ENCODE assay signal across 8 mouse cellular contexts in genomic region chr8:80482822-80483774, GRCm38 (mm10). TPM values are rescaled to one million over a fixed set of nuclear protein-coding genes. Genes with fewer than 3 reads are reported as not detected.
DNase-seq lines count a peak whose midpoint lies in the region; ATAC-seq and TF ChIP-seq lines count a peak whose summit lies in the region.

No protein-coding gene starts in this region.

- H3K4me2 ChIP-seq in hindbrain, postnatal 0 days (ENCODE audit: low read depth, low read length) = peak overlapping the region; percentile 51
- H3K4me2 ChIP-seq in lung, embryonic 16.5 days (ENCODE audit: low read depth, low read length) = peak overlapping the region; percentile 57
- peak overlapping the region; percentile 53 for H3K4me2 ChIP-seq in stomach, embryonic 16.5 days (ENCODE audit: low read depth, low read length)

- peak; percentile 33 for DNase-seq in kidney, adult 2 months
- DNase-seq in kidney, adult 11 months = no peak
- DNase-seq in ES-E14 (ENCODE audit: low read depth, low spot score) = no peak
- DNase-seq in hindbrain, postnatal 0 days (ENCODE audit: low spot score) = peak; percentile 75
- no peak for DNase-seq in gastrocnemius, postnatal 14 days

- 22% methylated on average over 16 of the region's 16 CpGs for WGBS in kidney, adult 2 months
- 31% methylated on average over 16 of the region's 16 CpGs for WGBS in hindbrain, postnatal 0 days
- 19% methylated on average over 16 of the region's 16 CpGs for WGBS in lung, embryonic 16.5 days
- WGBS in stomach, embryonic 16.5 days = 27% methylated on average over 16 of the region's 16 CpGs

- TF ChIP-seq POLR2A in kidney, adult 2 months (IDR thresholded peaks at IDR 0.05; ENCODE audit: low read depth, low read length) = no peak

- no peak overlapping the region for H3K4me3 ChIP-seq in kidney, adult 2 months (ENCODE audit: insufficient read depth, low read depth, low read length)
- H3K4me3 ChIP-seq in ES-E14 (ENCODE audit: insufficient read depth in 1 of 2, low read depth in 1 of 2, low read length in 2 of 2, poor library complexity in 1 of 2, severe bottlenecking in 1 of 2) = no peak overlapping the region
- peak overlapping the region; percentile 16; the same call in 1 of the 2 replicates for H3K4me3 ChIP-seq in brown adipose tissue, adult 24 weeks (ENCODE audit: insufficient read depth, low read depth, low read length)
- no peak overlapping the region; the same call in 1 of the 2 replicates for H3K4me3 ChIP-seq in hindbrain, postnatal 0 days (ENCODE audit: low read length)
- peak overlapping the region; percentile 37 for H3K4me3 ChIP-seq in lung, embryonic 16.5 days (ENCODE audit: low read length)
- H3K4me3 ChIP-seq in stomach, embryonic 16.5 days (replicated peaks; ENCODE audit: low read length) = peak overlapping the region; percentile 31

- no peak overlapping the region for H3K9ac ChIP-seq in ES-E14 (ENCODE audit: insufficient read depth, low read depth, low read length, poor library complexity, severe bottlenecking)
- H3K9ac ChIP-seq in hindbrain, postnatal 0 days (replicated peaks; ENCODE audit: low read length) = no peak overlapping the region
- 0 out of 2 replicates have a peak overlapping the region, but pooled peaks have one; percentile 33 for H3K9ac ChIP-seq in lung, embryonic 16.5 days (ENCODE audit: low read length)
- H3K9ac ChIP-seq in stomach, embryonic 16.5 days (ENCODE audit: low read length) = peak overlapping the region; percentile 39; the same call in 1 of the 2 replicates

- no peaks in the 10 kb centered on the region for H3K9me3 ChIP-seq in ES-E14 (ENCODE audit: control insufficient read depth, insufficient read depth, low read depth, low read length)
- no peaks in the 10 kb centered on the region for H3K9me3 ChIP-seq in hindbrain, postnatal 0 days (ENCODE audit: low read length)
- H3K9me3 ChIP-seq in lung, embryonic 16.5 days (ENCODE audit: control insufficient read depth, low read length) = no peaks in the 10 kb centered on the region
- H3K9me3 ChIP-seq in stomach, embryonic 16.5 days (replicated peaks; ENCODE audit: control insufficient read depth, low read length) = no peaks in the 10 kb centered on the region

- intact Hi-C loops in gastrocnemius, postnatal 14 days (cut with DNase I; ENCODE audit: low total_unique reads) = loop anchor here (5.0 kb wide), 1 partner anchor 751 kb away; no protein-coding TSS in a partner anchor

- in situ Hi-C loops in ES-E14 (cut with MboI; ENCODE audit: low sequenced_read_pairs in 2 of 2, unreplicated experiment in 2 of 2) = loop anchor here (5.0 to 10.0 kb wide), 2 partner anchors 746 to 748 kb away; no protein-coding TSS in a partner anchor

- ATAC-seq in hindbrain, postnatal 0 days = peak; percentile 53; the same call in 1 of the 2 replicates
- peak; percentile 49; the same call in 1 of the 2 replicates for ATAC-seq in lung, embryonic 16.5 days (ENCODE audit: low read depth)
- no peak for ATAC-seq in stomach, embryonic 16.5 days (ENCODE audit: insufficient read depth, low FRiP score)

- no peak for TF ChIP-seq CTCF in kidney, adult 2 months (conservative IDR thresholded peaks at IDR 0.05; ENCODE audit: insufficient read depth, insufficient read length, low read depth, low read length)
- peak; percentile 70 for TF ChIP-seq CTCF in hindbrain, postnatal 0 days (IDR thresholded peaks at IDR 0.05; ENCODE audit: low read depth)

- H3K27me3 ChIP-seq in kidney, adult 2 months (replicated peaks; ENCODE audit: control insufficient read depth, insufficient read depth, low read length) = no peaks in the 10 kb centered on the region
- no peaks in the 10 kb centered on the region for H3K27me3 ChIP-seq in hindbrain, postnatal 0 days (ENCODE audit: insufficient read depth, low read length)
- no peaks in the 10 kb centered on the region for H3K27me3 ChIP-seq in lung, embryonic 16.5 days (ENCODE audit: control insufficient read depth, insufficient read depth, low read depth, low read length)
- H3K27me3 ChIP-seq in stomach, embryonic 16.5 days (ENCODE audit: control insufficient read depth, insufficient read depth, low read length) = no peaks in the 10 kb centered on the region

- no peak overlapping the region for H3K27ac ChIP-seq in kidney, adult 2 months (ENCODE audit: insufficient read depth, low read depth, low read length)
- no peak overlapping the region for H3K27ac ChIP-seq in ES-E14 (ENCODE audit: insufficient read depth, low read depth, low read length, poor library complexity, severe bottlenecking)
- H3K27ac ChIP-seq in brown adipose tissue, adult 24 weeks (replicated peaks; ENCODE audit: low read depth, low read length) = no peak overlapping the region
- no peak overlapping the region for H3K27ac ChIP-seq in hindbrain, postnatal 0 days
- H3K27ac ChIP-seq in lung, embryonic 16.5 days (ENCODE audit: low read length) = no peak overlapping the region
- H3K27ac ChIP-seq in stomach, embryonic 16.5 days (ENCODE audit: low read length) = no peak overlapping the region

- H3K36me3 ChIP-seq in kidney, adult 2 months (ENCODE audit: control insufficient read depth, insufficient read depth, low read length) = no peaks in the 10 kb centered on the region
- no peaks in the 10 kb centered on the region for H3K36me3 ChIP-seq in ES-E14 (ENCODE audit: control insufficient read depth, insufficient read depth, low read length, poor library complexity, severe bottlenecking)
- H3K36me3 ChIP-seq in hindbrain, postnatal 0 days (ENCODE audit: insufficient read depth, low read length) = no peaks in the 10 kb centered on the region
- no peaks in the 10 kb centered on the region for H3K36me3 ChIP-seq in lung, embryonic 16.5 days (ENCODE audit: control insufficient read depth, insufficient read depth, low read length)
- H3K36me3 ChIP-seq in stomach, embryonic 16.5 days (ENCODE audit: control insufficient read depth, insufficient read depth, low read length) = no peaks in the 10 kb centered on the region

- no peaks in the 10 kb centered on the region for H3K4me1 ChIP-seq in kidney, adult 2 months (ENCODE audit: control insufficient read depth, insufficient read depth, low read length)
- H3K4me1 ChIP-seq in ES-E14 (ENCODE audit: control insufficient read depth in 2 of 2, insufficient read depth in 2 of 2, low read length in 2 of 2, poor library complexity in 1 of 2) = no peaks in the 10 kb centered on the region
- no peaks in the 10 kb centered on the region for H3K4me1 ChIP-seq in brown adipose tissue, adult 24 weeks (ENCODE audit: control insufficient read depth, insufficient read depth, insufficient read length, low read length)
- H3K4me1 ChIP-seq in hindbrain, postnatal 0 days (ENCODE audit: insufficient read depth, low read length) = no peaks in the 10 kb centered on the region
- peaks cover 6% of the 10 kb centered on the region for H3K4me1 ChIP-seq in lung, embryonic 16.5 days (replicated peaks; ENCODE audit: control insufficient read depth, insufficient read depth, low read length)
- peaks cover 3% of the 10 kb centered on the region; the same call in 1 of the 2 replicates for H3K4me1 ChIP-seq in stomach, embryonic 16.5 days (ENCODE audit: control insufficient read depth, insufficient read depth, low read length)

TF ChIP-seq in ES-E14, 5 proteins besides CTCF, POLR2A, EP300 and RAD21:
- TF ChIP-seq CHD2 (IDR thresholded peaks at IDR 0.05; ENCODE audit: low read depth, low read length) (no peak), HCFC1 (IDR thresholded peaks at IDR 0.05; ENCODE audit: borderline replicate concordance, insufficient read depth, low read length) (no peak), ZNF384 (IDR thresholded peaks at IDR 0.05; ENCODE audit: low read depth, low read length) (no peak), ZC3H11A (IDR thresholded peaks at IDR 0.05; ENCODE audit: borderline replicate concordance, low read depth, low read length) (peak; percentile 72), MAFK (IDR thresholded peaks at IDR 0.05; ENCODE audit: insufficient read depth, low read depth, low read length) (no peak)

RNA-seq across cellular contexts. Expression of gene Gypa, which starts 10.5 kb away (rescaled TPM):
- 0.08 TPM in 1 of 2 replicates, not detected in the other for polyA plus RNA-seq in kidney, adult 2 months (2012; rRNA removed)
- total RNA-seq in ES-E14 (2012; rRNA removed) = 0.09 and 0.21 TPM in 2 replicates
- polyA plus RNA-seq in brown adipose tissue, adult 24 weeks (2012; ENCODE audit: insufficient read depth, insufficient read length, missing spikeins) = 1.0 TPM in 1 of 2 replicates, not detected in the other
- total RNA-seq in hindbrain, postnatal 0 days (2014; rRNA removed) = 0.32 and 1.3 TPM in 2 replicates
- polyA plus RNA-seq in hindbrain, postnatal 0 days (2015; fragmentation: Nextera tagmentation; extraction: Ambion mirVana) = 0.34 and 0.43 TPM in 2 replicates
- 7.7 and 15.3 TPM in 2 replicates for polyA plus RNA-seq in lung, embryonic 16.5 days (2015; fragmentation: Nextera tagmentation; extraction: Ambion mirVana)
- 25.3 and 33.2 TPM in 2 replicates for polyA plus RNA-seq in stomach, embryonic 16.5 days (2015; fragmentation: Nextera tagmentation; extraction: Ambion mirVana)
- total RNA-seq in gastrocnemius, postnatal 14 days (2021) = under 1 TPM; 0.29 to 0.60 TPM

Comparison
In these comparisons a context has a peak if more than half of its experiments do, and no peak if none do; other contexts are left out.
1. DNase-seq: peak in kidney, adult 2 months (single experiment) and hindbrain, postnatal 0 days (single experiment); none in kidney, adult 11 months (single experiment), ES-E14 (single experiment) and gastrocnemius, postnatal 14 days (single experiment).
2. H3K4me3 ChIP-seq: peak in brown adipose tissue, adult 24 weeks (single experiment), lung, embryonic 16.5 days (single experiment) and stomach, embryonic 16.5 days (single experiment); none in kidney, adult 2 months (single experiment), ES-E14 (0 of 2) and hindbrain, postnatal 0 days (single experiment).
3. H3K9ac ChIP-seq: peak in lung, embryonic 16.5 days (single experiment) and stomach, embryonic 16.5 days (single experiment); none in ES-E14 (single experiment) and hindbrain, postnatal 0 days (single experiment).
4. Peak in every context shown above with its lines, with median percentiles within 50 percentile points of each other: H3K4me2 ChIP-seq.